Mouse (Mus musculus) ES-E14 (cell line): ENCODE measurements around the gene St6galnac5.

ENCODE experiments used
- CHD2 ChIP-seq: IDR thresholded peaks from 2 replicates; pipeline ENCODE4 v1.6.1; 2014; ENCODE audit warnings: mild to moderate bottlenecking, low read depth, low read length, inconsistent platforms
- HCFC1 ChIP-seq: IDR thresholded peaks from 2 replicates; pipeline ENCODE4 v1.6.1; 2012; ENCODE audit warnings: low read length, inconsistent platforms, borderline replicate concordance; ENCODE audit not compliant: insufficient read depth
- MAFK ChIP-seq: IDR thresholded peaks from 2 replicates; pipeline ENCODE4 v1.6.1; 2014; ENCODE audit warnings: mild to moderate bottlenecking, low read depth, low read length, inconsistent platforms; ENCODE audit not compliant: insufficient read depth
- ZC3H11A ChIP-seq: IDR thresholded peaks from 2 replicates; pipeline ENCODE4 v1.6.1; 2012; ENCODE audit warnings: low read depth, mild to moderate bottlenecking, inconsistent platforms, low read length, borderline replicate concordance
- ZNF384 ChIP-seq: IDR thresholded peaks from 2 replicates; pipeline ENCODE4 v1.6.1; 2012; ENCODE audit warnings: low read depth, low read length, inconsistent platforms

DNA sequence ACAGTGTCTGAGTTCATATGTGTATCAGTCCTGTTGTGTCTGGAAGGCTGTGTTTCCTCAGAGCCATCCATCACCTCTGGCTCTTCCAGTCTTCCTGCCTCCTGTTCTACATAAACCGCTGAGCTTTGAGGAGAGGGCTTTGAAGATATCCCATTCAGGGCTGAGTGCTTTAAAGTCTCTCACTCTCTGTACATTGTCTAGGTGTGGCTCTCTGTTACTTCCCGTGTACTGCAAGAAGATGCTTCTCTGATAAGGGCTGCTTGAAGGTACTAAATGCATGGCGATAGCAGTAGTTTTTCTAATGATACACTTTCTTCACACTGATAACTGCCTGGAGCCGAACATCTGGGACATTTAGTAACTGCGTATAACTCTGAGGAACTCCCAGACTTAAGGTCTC, 26.0 kb downstream of the St6galnac5 start:
- no peak for TF ChIP-seq ZC3H11A
- no peak for TF ChIP-seq CHD2
- TF ChIP-seq MAFK, result no peak
- no peak for TF ChIP-seq HCFC1
- TF ChIP-seq ZNF384, result no peak
